Mouse (Mus musculus): ENCODE data around the gene Fignl2.

GRCm38 (mm10) chr15:101113176-101113575 lies 34.8 kb upstream of the Fignl2 start:
- TF ChIP-seq CTCF (IDR thresholded peaks at IDR 0.05; ENCODE audit: low read depth) (no peak), EP300 (IDR thresholded peaks at IDR 0.05; ENCODE audit: low read depth) (no peak)
